Mouse (Mus musculus): ENCODE measurements around the gene Trmt61a.

DNA sequence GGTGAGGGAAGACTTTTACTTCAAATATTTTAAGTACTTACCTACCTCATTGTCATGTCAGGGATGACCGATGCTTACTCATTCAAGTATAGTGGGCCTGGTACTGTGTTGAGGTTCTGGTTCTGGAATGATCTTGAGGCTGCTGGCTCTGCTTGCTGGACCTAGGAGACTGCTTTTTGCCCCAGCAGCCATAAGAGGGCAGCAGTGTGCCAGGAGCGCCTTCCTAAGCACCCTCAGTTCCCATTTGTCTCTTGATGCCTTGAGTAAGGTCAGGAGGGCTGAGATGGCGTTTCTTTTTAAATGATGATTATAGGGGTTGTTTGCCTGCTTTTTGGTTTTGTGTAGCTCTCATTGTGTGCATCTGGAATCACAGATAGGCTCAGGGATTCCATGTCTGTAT lies 24.5 kb upstream of the Trmt61a start:
- TF ChIP-seq CTCF (conservative IDR thresholded peaks at IDR 0.05; ENCODE audit: low read length) (peak; percentile 74), POU5F1 (IDR thresholded peaks at IDR 0.05; ENCODE audit: borderline replicate concordance, low read length) (no peak)

Measured in E14TG2a.4 (cell line).